Mouse (Mus musculus): ENCODE data around the gene Hydin.
"Not testable (repeated sequence)": the region's sequence is repeated elsewhere in the genome, so short reads cannot be mapped to it uniquely, and the experiment has no call there.

Hydin gene

GRCm38 (mm10) chr8:110266741-110267140 lies at the start of gene Hydin:
TSS of gene Hydin (plus strand) at chr8:110266977.
- peak; percentile 83 to 90 for DNase-seq

GRCm38 (mm10) chr8:110217198-110217597 lies 49.6 kb upstream of the Hydin start:
- no peak for DNase-seq

GRCm38 (mm10) chr8:110217681-110218131 lies 49.1 kb upstream of the Hydin start:
- DNase-seq: peak; percentile 100

- DNase-seq: no peak
These were observed 48.3 kb upstream of the Hydin start for GRCm38 (mm10) chr8:110218511-110218910.

GRCm38 (mm10) chr8:110220936-110221335 lies 45.8 kb upstream of the Hydin start:
- DNase-seq: no peak

GRCm38 (mm10) chr8:110230803-110231202 lies 36.0 kb upstream of the Hydin start:
- peak; percentile 32 to 38 for DNase-seq

- no peak for DNase-seq
These were observed 24.2 kb upstream of the Hydin start for GRCm38 (mm10) chr8:110242278-110243177.

- DNase-seq: no peak
These were observed 22.2 kb upstream of the Hydin start for GRCm38 (mm10) chr8:110244566-110244965.

GRCm38 (mm10) chr8:110247238-110247637 lies 19.5 kb upstream of the Hydin start:
- no peak for DNase-seq

- DNase-seq: no peak
These were observed 12.8 kb upstream of the Hydin start for GRCm38 (mm10) chr8:110253986-110254385.

- no peak for DNase-seq
These were observed 926 bp upstream of the Hydin start for GRCm38 (mm10) chr8:110265796-110266305.

GRCm38 (mm10) chr8:110267268-110267667 lies 491 bp downstream of the Hydin start:
- no peak for DNase-seq

- no peak for DNase-seq
These were observed 3.9 kb downstream of the Hydin start for GRCm38 (mm10) chr8:110270659-110271058.

- DNase-seq: no peak
These were observed 6.6 kb downstream of the Hydin start for GRCm38 (mm10) chr8:110273394-110273793.

- DNase-seq: no peak
These were observed 8.9 kb downstream of the Hydin start for GRCm38 (mm10) chr8:110275465-110276258.

GRCm38 (mm10) chr8:110276259-110276560 lies 9.4 kb downstream of the Hydin start:
- DNase-seq: no peak

- DNase-seq: no peak
These were observed 45.9 kb downstream of the Hydin start for GRCm38 (mm10) chr8:110312715-110313114.

- DNase-seq: no peak
These were observed 49.0 kb downstream of the Hydin start for GRCm38 (mm10) chr8:110315826-110316225.

GRCm38 (mm10) chr8:110319586-110319985 lies 52.8 kb downstream of the Hydin start:
- no peak for DNase-seq

- DNase-seq: no peak
These were observed 54.7 kb downstream of the Hydin start for GRCm38 (mm10) chr8:110321446-110321845.

- no peak for DNase-seq
These were observed 57.3 kb downstream of the Hydin start for GRCm38 (mm10) chr8:110323981-110324574.

- not testable (repeated sequence) for DNase-seq
These were observed 60.3 kb downstream of the Hydin start for GRCm38 (mm10) chr8:110327120-110327519.

- DNase-seq: no peak
These were observed 66.6 kb downstream of the Hydin start for GRCm38 (mm10) chr8:110333376-110333775.
